Mouse (Mus musculus): ENCODE measurements around the gene Aes. TPM values are rescaled to one million over a fixed set of nuclear protein-coding genes. Genes with fewer than 3 reads are reported as not detected.

Aes gene
- polyA plus RNA-seq, 1 experiment from 2014 or later = 504 TPM

GRCm38 (mm10) chr10:81546788-81547571 lies 12.3 kb upstream of the Aes start:
- Histone ChIP-seq H3K4me1 (peaks cover 30% of the 10 kb centered on the region), H3K4me2 (replicated peaks) (no peak overlapping the region), H3K4me3 (no peak overlapping the region), H3K9ac (no peak overlapping the region), H3K27me3 (no peaks in the 10 kb centered on the region), H3K36me3 (0 out of 2 replicates have a peak, but pooled peaks cover 5% of the 10 kb centered on the region), H3K9me3 (replicated peaks) (no peaks in the 10 kb centered on the region), H3K27ac (no peak overlapping the region)
- no peak for ATAC-seq (ENCODE audit: low FRiP score)
- 88% methylated on average over 13 of the region's 13 CpGs for WGBS

DNA sequence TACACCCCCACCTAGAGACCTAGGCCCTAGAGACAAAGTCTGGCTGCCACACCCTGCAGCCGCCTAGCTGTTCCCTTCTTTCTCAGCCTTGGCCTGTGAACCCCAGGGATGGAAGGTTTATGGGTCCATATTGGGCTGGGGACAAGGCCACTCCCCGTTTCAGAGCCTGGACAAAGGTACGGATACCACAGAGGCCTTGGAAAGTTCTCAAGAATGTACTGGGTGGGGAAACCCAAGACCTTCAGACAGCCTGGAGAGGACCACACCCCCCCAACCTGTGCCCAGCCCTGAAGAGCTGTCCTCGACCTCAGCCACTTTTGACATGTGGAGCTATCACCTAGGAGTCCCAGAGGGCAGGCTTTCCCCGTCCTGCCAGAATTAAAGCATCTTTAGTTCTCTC lies 10.3 kb upstream of the Aes start:
- H3K27ac ChIP-seq = no peak overlapping the region
- WGBS = 71% methylated on average over 5 of the region's 5 CpGs
- no peak overlapping the region for H3K4me2 ChIP-seq (replicated peaks)
- H3K9me3 ChIP-seq (replicated peaks) = 0 out of 2 replicates have a peak, but pooled peaks cover 3% of the 10 kb centered on the region
- H3K4me1 ChIP-seq = peaks cover 10% of the 10 kb centered on the region
- H3K4me3 ChIP-seq = no peak overlapping the region
- no peak for ATAC-seq (ENCODE audit: low FRiP score)
- no peaks in the 10 kb centered on the region for H3K36me3 ChIP-seq
- no peaks in the 10 kb centered on the region for H3K27me3 ChIP-seq
- peak overlapping the region; percentile 32; the same call in 1 of the 2 replicates for H3K9ac ChIP-seq

DNA sequence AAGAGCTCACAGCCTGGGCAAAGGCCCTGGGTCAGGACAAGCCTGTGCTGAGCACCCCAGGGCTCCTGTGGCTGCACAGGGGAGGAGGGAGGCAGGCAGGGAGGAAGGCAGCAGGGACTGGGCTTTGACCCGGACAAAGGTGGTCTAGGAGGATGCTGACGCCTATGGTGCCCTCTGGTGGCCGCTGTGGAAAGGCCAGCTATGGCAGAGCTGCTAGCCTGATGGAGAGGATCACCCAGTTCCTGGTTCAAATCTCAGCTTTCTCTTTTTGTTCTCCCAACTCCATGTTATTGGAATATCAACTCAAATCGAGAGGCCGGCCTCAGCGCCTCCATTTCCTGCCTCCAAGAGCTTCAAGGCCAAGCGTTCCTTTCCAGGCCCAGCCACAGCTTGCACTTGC lies 9.0 kb upstream of the Aes start:
- no peaks in the 10 kb centered on the region for H3K36me3 ChIP-seq
- no peak overlapping the region for H3K27ac ChIP-seq
- H3K4me1 ChIP-seq = peaks cover 6% of the 10 kb centered on the region; the same call in 1 of the 2 replicates
- no peak for ATAC-seq (ENCODE audit: low FRiP score)
- H3K9me3 ChIP-seq (replicated peaks) = 0 out of 2 replicates have a peak, but pooled peaks cover 3% of the 10 kb centered on the region
- no peak overlapping the region for H3K9ac ChIP-seq
- H3K4me3 ChIP-seq = no peak overlapping the region
- 12% methylated on average over 7 of the region's 7 CpGs for WGBS
- no peak overlapping the region for H3K4me2 ChIP-seq (replicated peaks)
- no peaks in the 10 kb centered on the region for H3K27me3 ChIP-seq

- ATAC-seq (ENCODE audit: low FRiP score) = peak; percentile 65
- H3K27ac ChIP-seq = 0 out of 2 replicates have a peak overlapping the region, but pooled peaks have one; percentile 12
These were observed 7.6 kb upstream of the Aes start for GRCm38 (mm10) chr10:81551597-81552102.

GRCm38 (mm10) chr10:81553232-81553631 lies 6.1 kb upstream of the Aes start:
- no peak overlapping the region for H3K4me2 ChIP-seq (replicated peaks)
- peaks cover 2% of the 10 kb centered on the region; the same call in 1 of the 2 replicates for H3K4me1 ChIP-seq
- ATAC-seq (ENCODE audit: low FRiP score) = no peak
- H3K27me3 ChIP-seq = no peaks in the 10 kb centered on the region
- H3K36me3 ChIP-seq = no peaks in the 10 kb centered on the region
- H3K27ac ChIP-seq = no peak overlapping the region
- H3K4me3 ChIP-seq = no peak overlapping the region
- no peak overlapping the region for H3K9ac ChIP-seq
- H3K9me3 ChIP-seq (replicated peaks) = 0 out of 2 replicates have a peak, but pooled peaks cover 3% of the 10 kb centered on the region
- WGBS = 85% methylated on average over 5 of the region's 5 CpGs

More at GRCm38 (mm10) chr10:81551597-81552102, 7.6 kb upstream of the Aes start:
- no peak overlapping the region for H3K4me2 ChIP-seq (replicated peaks)
- 6% methylated on average over 12 of the region's 12 CpGs for WGBS
- H3K27me3 ChIP-seq = no peaks in the 10 kb centered on the region
- no peaks in the 10 kb centered on the region for H3K36me3 ChIP-seq
- H3K4me1 ChIP-seq = peaks cover 2% of the 10 kb centered on the region; the same call in 1 of the 2 replicates
- H3K9me3 ChIP-seq (replicated peaks) = 0 out of 2 replicates have a peak, but pooled peaks cover 3% of the 10 kb centered on the region
- no peak overlapping the region for H3K4me3 ChIP-seq
- H3K9ac ChIP-seq = no peak overlapping the region

- H3K36me3 ChIP-seq = no peaks in the 10 kb centered on the region
- ATAC-seq (ENCODE audit: low FRiP score) = no peak
- peaks cover 6% of the 10 kb centered on the region; the same call in 1 of the 2 replicates for H3K4me1 ChIP-seq
- WGBS = 83% methylated on average over 6 of the region's 6 CpGs
- H3K9me3 ChIP-seq (replicated peaks) = 0 out of 2 replicates have a peak, but pooled peaks cover 3% of the 10 kb centered on the region
- no peaks in the 10 kb centered on the region for H3K27me3 ChIP-seq
- no peak overlapping the region for H3K4me3 ChIP-seq
- H3K9ac ChIP-seq = no peak overlapping the region
- H3K4me2 ChIP-seq (replicated peaks) = no peak overlapping the region
- no peak overlapping the region for H3K27ac ChIP-seq
These were observed 5.2 kb upstream of the Aes start for GRCm38 (mm10) chr10:81553807-81554755.

- Histone ChIP-seq H3K4me3 (no peak overlapping the region), H3K9ac (no peak overlapping the region), H3K36me3 (0 out of 2 replicates have a peak, but pooled peaks cover 1% of the 10 kb centered on the region), H3K9me3 (replicated peaks) (0 out of 2 replicates have a peak, but pooled peaks cover 3% of the 10 kb centered on the region), H3K27ac (no peak overlapping the region), H3K4me2 (replicated peaks) (no peak overlapping the region), H3K27me3 (no peaks in the 10 kb centered on the region), H3K4me1 (peaks cover 18% of the 10 kb centered on the region)
- no peak for ATAC-seq (ENCODE audit: low FRiP score)
- 76% methylated on average over 3 of the region's 3 CpGs for WGBS
These were observed 3.0 kb upstream of the Aes start for GRCm38 (mm10) chr10:81556282-81556681.

GRCm38 (mm10) chr10:81557491-81557890 lies 1.8 kb upstream of the Aes start:
- WGBS = 42% methylated on average over 1 of the region's 1 CpGs
- H3K27me3 ChIP-seq = 0 out of 2 replicates have a peak, but pooled peaks cover 2% of the 10 kb centered on the region

DNA sequence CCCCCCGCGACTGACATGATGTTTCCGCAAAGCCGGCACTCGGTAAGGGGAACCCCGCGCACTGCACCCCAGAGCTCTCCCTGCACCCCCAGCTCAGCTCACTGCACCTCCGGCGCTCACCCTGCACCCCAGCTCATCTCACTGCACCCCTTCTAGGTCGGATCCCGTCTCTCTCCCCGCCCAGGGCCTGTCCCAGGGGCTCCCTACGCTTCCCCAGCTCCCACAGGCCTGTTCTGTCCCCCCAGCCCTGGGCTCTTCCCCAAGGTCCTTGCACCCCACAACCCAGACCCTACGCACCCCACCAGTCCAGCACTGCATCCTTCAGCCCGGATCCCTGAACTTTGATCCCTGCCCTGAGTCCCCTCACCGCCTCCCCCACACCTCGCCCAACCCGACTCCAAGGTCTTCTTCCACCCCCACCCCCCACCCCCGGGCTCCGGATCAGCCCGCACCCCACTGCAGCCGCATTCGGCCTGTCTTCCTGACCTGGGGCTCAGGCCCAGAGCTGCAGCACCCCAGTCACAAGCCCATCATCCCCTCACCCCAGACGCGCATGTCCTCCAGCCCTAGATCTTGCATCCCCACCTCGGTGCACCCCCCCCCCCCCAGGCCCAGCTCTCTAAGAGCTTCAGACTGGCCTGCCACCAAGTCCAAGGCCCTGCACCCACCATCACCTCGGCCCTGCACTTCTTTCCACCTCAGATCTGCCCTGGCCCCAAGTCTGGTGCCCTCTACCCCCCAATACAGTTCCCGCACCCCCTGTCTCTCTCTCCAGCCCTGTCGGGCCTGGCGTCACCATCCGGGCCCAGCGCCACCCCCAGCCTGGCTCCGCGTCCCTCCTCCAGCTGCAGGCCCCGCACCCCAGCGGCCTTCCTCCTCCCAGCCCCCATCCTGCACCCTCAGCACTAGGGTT lies 595 bp downstream of the Aes start:
- Histone ChIP-seq H3K36me3 (peaks cover 16% of the 10 kb centered on the region; the same call in 1 of the 2 replicates), H3K27me3 (peaks cover 13% of the 10 kb centered on the region), H3K4me1 (peaks cover 43% of the 10 kb centered on the region), H3K4me3 (peak overlapping the region; percentile 65), H3K27ac (peak overlapping the region; percentile 88), H3K4me2 (replicated peaks) (peak overlapping the region; percentile 91), H3K9me3 (replicated peaks) (no peaks in the 10 kb centered on the region), H3K9ac (peak overlapping the region; percentile 92)
- WGBS = 2% methylated on average over 32 of the region's 36 CpGs
- ATAC-seq (ENCODE audit: low FRiP score) = peak; percentile 42

More at GRCm38 (mm10) chr10:81557491-81557890, 1.8 kb upstream of the Aes start:
- peaks cover 20% of the 10 kb centered on the region for H3K4me1 ChIP-seq
- ATAC-seq (ENCODE audit: low FRiP score) = no peak
- no peak overlapping the region for H3K9ac ChIP-seq
- H3K9me3 ChIP-seq (replicated peaks) = 0 out of 2 replicates have a peak, but pooled peaks cover 3% of the 10 kb centered on the region
- H3K4me2 ChIP-seq (replicated peaks) = no peak overlapping the region
- H3K27ac ChIP-seq = no peak overlapping the region
- peaks cover 8% of the 10 kb centered on the region; the same call in 1 of the 2 replicates for H3K36me3 ChIP-seq
- H3K4me3 ChIP-seq = no peak overlapping the region

GRCm38 (mm10) chr10:81560719-81561459 lies 1.6 kb downstream of the Aes start:
- Histone ChIP-seq H3K27ac (no peak overlapping the region; the same call in 1 of the 2 replicates), H3K4me2 (replicated peaks) (peak overlapping the region; percentile 91), H3K4me1 (peaks cover 49% of the 10 kb centered on the region), H3K36me3 (peaks cover 26% of the 10 kb centered on the region), H3K9me3 (replicated peaks) (no peaks in the 10 kb centered on the region), H3K4me3 (peak overlapping the region; percentile 65), H3K9ac (peak overlapping the region; percentile 92), H3K27me3 (peaks cover 23% of the 10 kb centered on the region)
- 22% methylated on average over 13 of the region's 16 CpGs for WGBS
- no peak for ATAC-seq (ENCODE audit: low FRiP score)

Measured in hindbrain, embryonic 12.5 days (tissue).